Mouse (Mus musculus) cerebellum, adult 9-11 months (tissue): ENCODE results near the gene Olfr97.

Source experiments
- DNase-seq: peaks from one replicate; pipeline ENCODE4 v3.0.0; 2022

Olfr97 gene

GRCm38 (mm10) chr17:37193656-37194055 lies 43.5 kb downstream of the Olfr97 start, which contains the start of gene Ubd:
Ubd (plus strand) TSS chr17:37193892.
- no peak for DNase-seq

DNA sequence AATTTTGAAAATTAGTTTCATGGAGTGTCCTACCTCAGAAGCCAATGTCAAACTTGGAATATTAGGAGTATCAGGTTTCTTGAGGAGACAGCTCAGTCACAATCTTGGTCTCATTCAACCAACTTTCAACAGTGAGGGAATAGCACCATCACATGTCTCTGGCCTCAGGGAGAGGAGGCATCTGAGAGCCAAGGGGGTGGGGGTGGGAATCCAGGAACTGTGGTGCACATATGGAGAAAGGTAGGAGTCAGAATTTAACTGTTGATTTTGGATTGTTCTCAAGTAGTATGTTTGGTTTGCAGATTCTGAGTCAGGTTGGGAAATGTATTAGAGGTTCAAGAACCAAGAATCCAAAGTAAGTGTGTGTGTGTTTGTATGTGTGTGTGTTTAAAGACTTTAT lies 44.1 kb downstream of the Olfr97 start:
- DNase-seq, result no peak

DNA sequence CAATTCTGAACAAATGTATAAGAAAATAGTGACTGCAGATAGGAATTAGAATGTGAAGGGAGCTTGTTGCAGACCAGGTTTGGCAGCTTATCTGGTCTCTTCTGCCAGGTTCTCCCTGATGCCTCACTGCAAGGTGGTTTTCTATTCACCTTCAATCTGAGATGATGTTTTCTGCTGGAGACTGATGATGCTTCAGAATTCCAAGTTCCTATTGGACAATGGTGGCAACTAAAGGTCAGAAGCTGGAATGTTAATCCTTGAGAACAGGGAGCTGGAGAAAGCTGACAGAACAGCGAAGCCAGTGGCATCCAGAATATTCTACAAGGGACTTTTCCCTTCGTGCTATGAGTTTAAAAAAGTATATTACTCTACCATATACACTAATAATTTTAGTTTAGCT lies 46.4 kb downstream of the Olfr97 start:
- DNase-seq, result no peak

- DNase-seq, result no peak
These were observed 51.7 kb downstream of the Olfr97 start for GRCm38 (mm10) chr17:37185474-37185873.
